Mouse (Mus musculus) intestine, embryonic 15.5 days (tissue): ENCODE data around the gene Cd276. TPM values are rescaled to one million over a fixed set of nuclear protein-coding genes. Genes with fewer than 3 reads are reported as not detected.

Experiments
- ATAC-seq: fragments of 200-750 bp; cut with Nextera tagmentation; 2 replicates; pipeline ENCODE4 v1.8.0; 2017; ENCODE audit warnings: moderate TSS enrichment, moderate library complexity
- H3K27ac ChIP-seq: fragments of 300-500 bp; sonication (generic); 2 replicates; pipeline ENCODE4 v1.5.1; 2015; ENCODE audit warnings: mild to moderate bottlenecking, inconsistent platforms
- H3K27me3 ChIP-seq: fragments of 300-500 bp; sonication (generic); replicated peaks from 2 replicates; pipeline ENCODE4 v1.6.1; 2015; ENCODE audit warnings: inconsistent platforms
- H3K36me3 ChIP-seq: fragments of 300-500 bp; sonication (generic); 2 replicates; pipeline ENCODE4 v1.6.1; 2015; ENCODE audit warnings: inconsistent platforms
- H3K4me1 ChIP-seq: fragments of 300-500 bp; sonication (generic); replicated peaks from 2 replicates; pipeline ENCODE4 v1.6.1; 2015; ENCODE audit warnings: inconsistent platforms
- H3K4me2 ChIP-seq: fragments of 300-500 bp; sonication (generic); replicated peaks from 2 replicates; pipeline ENCODE4 v1.6.1; 2015; ENCODE audit warnings: mild to moderate bottlenecking, inconsistent platforms
- H3K4me3 ChIP-seq: fragments of 300-500 bp; sonication (generic); replicated peaks from 2 replicates; pipeline ENCODE4 v1.5.1; 2015; ENCODE audit warnings: inconsistent platforms
- H3K9ac ChIP-seq: fragments of 300-500 bp; sonication (generic); 2 replicates; pipeline ENCODE4 v1.6.1; 2015; ENCODE audit warnings: inconsistent platforms
- H3K9me3 ChIP-seq: fragments of 300-500 bp; sonication (generic); 2 replicates; pipeline ENCODE4 v1.6.1; 2016; ENCODE audit warnings: inconsistent platforms
- WGBS: fragments of 180-500 bp; shearing (Covaris S2); methylation state at CpG from one replicate; pipeline ENCODE4 v1.1.7; 2015; 5-methylcytosine and 5-hydroxymethylcytosine counted together
- polyA plus RNA-seq: library from polyadenylated mRNA; unstranded; fragments of >200 nt; fragmentation: Nextera tagmentation; extraction: Ambion mirVana; gene quantifications from 2 replicates; pipeline ENCODE4 v1.2.1, GENCODE M21; 2015

The Cd276 gene
- polyA plus RNA-seq, 1 experiment from 2014 or later, result 22.7 TPM

GRCm38 (mm10) chr9:58546630-58547360, 8.4 kb downstream of the Cd276 start:
- H3K27me3 ChIP-seq, result no peaks in the 10 kb centered on the region
- no peaks in the 10 kb centered on the region for H3K36me3 ChIP-seq
- no peak overlapping the region for H3K9ac ChIP-seq
- WGBS, result 83% methylated on average over 11 of the region's 11 CpGs
- peaks cover 4% of the 10 kb centered on the region for H3K4me1 ChIP-seq
- H3K4me3 ChIP-seq, result no peak overlapping the region
- no peaks in the 10 kb centered on the region for H3K9me3 ChIP-seq
- no peak overlapping the region for H3K27ac ChIP-seq
- H3K4me2 ChIP-seq, result no peak overlapping the region
- ATAC-seq, result no peak

GRCm38 (mm10) chr9:58545428-58545827, 9.8 kb downstream of the Cd276 start:
- H3K9ac ChIP-seq, result no peak overlapping the region
- ATAC-seq, result no peak
- H3K27me3 ChIP-seq, result no peaks in the 10 kb centered on the region
- no peaks in the 10 kb centered on the region for H3K36me3 ChIP-seq
- H3K9me3 ChIP-seq, result no peaks in the 10 kb centered on the region
- WGBS, result 56% methylated on average over 6 of the region's 6 CpGs
- no peak overlapping the region for H3K4me3 ChIP-seq
- H3K4me1 ChIP-seq, result peaks cover 11% of the 10 kb centered on the region
- H3K4me2 ChIP-seq, result no peak overlapping the region
- no peak overlapping the region for H3K27ac ChIP-seq

GRCm38 (mm10) chr9:58544879-58545324, 10.3 kb downstream of the Cd276 start:
- peak overlapping the region; percentile 28 for H3K4me2 ChIP-seq

GRCm38 (mm10) chr9:58541895-58542338, 13.3 kb downstream of the Cd276 start:
- Histone ChIP-seq H3K9me3 (no peaks in the 10 kb centered on the region), H3K4me3 (no peak overlapping the region), H3K9ac (no peak overlapping the region), H3K36me3 (peaks cover 3% of the 10 kb centered on the region; the same call in 1 of the 2 replicates), H3K27ac (peak overlapping the region; percentile 40), H3K27me3 (no peaks in the 10 kb centered on the region), H3K4me2 (no peak overlapping the region), H3K4me1 (peaks cover 11% of the 10 kb centered on the region)
- WGBS, result 42% methylated on average over 6 of the region's 6 CpGs
- peak; percentile 72 for ATAC-seq

More at GRCm38 (mm10) chr9:58544879-58545324, 10.3 kb downstream of the Cd276 start:
- ATAC-seq, result no peak
- 58% methylated on average over 4 of the region's 4 CpGs for WGBS
- Histone ChIP-seq H3K9ac (no peak overlapping the region), H3K36me3 (no peaks in the 10 kb centered on the region), H3K9me3 (no peaks in the 10 kb centered on the region), H3K4me3 (no peak overlapping the region), H3K4me1 (peaks cover 11% of the 10 kb centered on the region), H3K27ac (no peak overlapping the region), H3K27me3 (no peaks in the 10 kb centered on the region)

- Histone ChIP-seq H3K4me1 (peaks cover 11% of the 10 kb centered on the region), H3K27me3 (no peaks in the 10 kb centered on the region), H3K4me3 (no peak overlapping the region), H3K36me3 (peaks cover 3% of the 10 kb centered on the region; the same call in 1 of the 2 replicates), H3K9ac (no peak overlapping the region), H3K27ac (no peak overlapping the region), H3K9me3 (no peaks in the 10 kb centered on the region), H3K4me2 (no peak overlapping the region)
- 48% methylated on average over 5 of the region's 5 CpGs for WGBS
- ATAC-seq, result peak; percentile 35; the same call in 1 of the 2 replicates
These were observed 15.4 kb downstream of the Cd276 start for GRCm38 (mm10) chr9:58539886-58540285.

- ATAC-seq, result no peak
- no peak overlapping the region for H3K9ac ChIP-seq
- no peaks in the 10 kb centered on the region for H3K27me3 ChIP-seq
- 84% methylated on average over 3 of the region's 3 CpGs for WGBS
- no peaks in the 10 kb centered on the region for H3K9me3 ChIP-seq
- H3K36me3 ChIP-seq, result peaks cover 3% of the 10 kb centered on the region; the same call in 1 of the 2 replicates
- no peak overlapping the region for H3K4me3 ChIP-seq
- no peak overlapping the region for H3K4me2 ChIP-seq
- H3K4me1 ChIP-seq, result peaks cover 11% of the 10 kb centered on the region
- no peak overlapping the region for H3K27ac ChIP-seq
These were observed 17.5 kb downstream of the Cd276 start for GRCm38 (mm10) chr9:58537774-58538173.

GRCm38 (mm10) chr9:58535447-58536134, 19.6 kb downstream of the Cd276 start:
- Histone ChIP-seq H3K9ac (no peak overlapping the region), H3K27me3 (no peaks in the 10 kb centered on the region), H3K27ac (no peak overlapping the region), H3K9me3 (no peaks in the 10 kb centered on the region), H3K4me1 (no peaks in the 10 kb centered on the region), H3K4me2 (no peak overlapping the region), H3K4me3 (no peak overlapping the region), H3K36me3 (peaks cover 3% of the 10 kb centered on the region; the same call in 1 of the 2 replicates)
- ATAC-seq, result peak; percentile 60
- WGBS, result 80% methylated on average over 20 of the region's 20 CpGs

- H3K27ac ChIP-seq, result no peak overlapping the region
- peak; percentile 56; the same call in 1 of the 2 replicates for ATAC-seq
- H3K9me3 ChIP-seq, result no peaks in the 10 kb centered on the region
- H3K9ac ChIP-seq, result no peak overlapping the region
- H3K27me3 ChIP-seq, result no peaks in the 10 kb centered on the region
- 40% methylated on average over 1 of the region's 1 CpGs for WGBS
- H3K4me3 ChIP-seq, result no peak overlapping the region
- peaks cover 3% of the 10 kb centered on the region; the same call in 1 of the 2 replicates for H3K36me3 ChIP-seq
- H3K4me2 ChIP-seq, result no peak overlapping the region
- no peaks in the 10 kb centered on the region for H3K4me1 ChIP-seq
These were observed 20.5 kb downstream of the Cd276 start for GRCm38 (mm10) chr9:58534766-58535165.

- Histone ChIP-seq H3K27ac (no peak overlapping the region), H3K4me2 (no peak overlapping the region), H3K36me3 (no peaks in the 10 kb centered on the region), H3K4me1 (no peaks in the 10 kb centered on the region), H3K9me3 (no peaks in the 10 kb centered on the region), H3K9ac (no peak overlapping the region), H3K27me3 (no peaks in the 10 kb centered on the region), H3K4me3 (no peak overlapping the region)
- 88% methylated on average over 6 of the region's 6 CpGs for WGBS
- no peak for ATAC-seq
These were observed 21.9 kb downstream of the Cd276 start for GRCm38 (mm10) chr9:58533322-58533721.

GRCm38 (mm10) chr9:58532236-58532635, 23.0 kb downstream of the Cd276 start:
- H3K4me1 ChIP-seq, result no peaks in the 10 kb centered on the region
- no peaks in the 10 kb centered on the region for H3K36me3 ChIP-seq
- ATAC-seq, result no peak
- no peak overlapping the region for H3K4me2 ChIP-seq
- no peak overlapping the region for H3K27ac ChIP-seq
- H3K9me3 ChIP-seq, result no peaks in the 10 kb centered on the region
- no peak overlapping the region for H3K4me3 ChIP-seq
- no peaks in the 10 kb centered on the region for H3K27me3 ChIP-seq
- no peak overlapping the region for H3K9ac ChIP-seq
- WGBS, result 93% methylated on average over 4 of the region's 4 CpGs

- H3K9me3 ChIP-seq, result no peaks in the 10 kb centered on the region
- no peak overlapping the region for H3K4me2 ChIP-seq
- no peak overlapping the region for H3K4me3 ChIP-seq
- H3K4me1 ChIP-seq, result no peaks in the 10 kb centered on the region
- no peak for ATAC-seq
- no peak overlapping the region for H3K27ac ChIP-seq
- no peak overlapping the region for H3K9ac ChIP-seq
- no peaks in the 10 kb centered on the region for H3K36me3 ChIP-seq
- H3K27me3 ChIP-seq, result no peaks in the 10 kb centered on the region
- 92% methylated on average over 13 of the region's 13 CpGs for WGBS
These were observed 24.8 kb downstream of the Cd276 start for GRCm38 (mm10) chr9:58530407-58530806.

- no peak for ATAC-seq
- H3K9ac ChIP-seq, result no peak overlapping the region
- no peaks in the 10 kb centered on the region for H3K4me1 ChIP-seq
- no peak overlapping the region for H3K4me2 ChIP-seq
- no peaks in the 10 kb centered on the region for H3K36me3 ChIP-seq
- no peak overlapping the region for H3K27ac ChIP-seq
- H3K9me3 ChIP-seq, result no peaks in the 10 kb centered on the region
- H3K4me3 ChIP-seq, result no peak overlapping the region
- 60% methylated on average over 4 of the region's 4 CpGs for WGBS
- no peaks in the 10 kb centered on the region for H3K27me3 ChIP-seq
These were observed 27.4 kb downstream of the Cd276 start for GRCm38 (mm10) chr9:58527841-58528240.
